Mouse (Mus musculus): ENCODE results near the gene Stac. TPM values are rescaled to one million over a fixed set of nuclear protein-coding genes. Genes with fewer than 3 reads are reported as not detected.
A peak's percentile ranks its signal among the peaks of the same experiment; 100 is the strongest.

Stac gene
- polyA plus RNA-seq, 1 experiment from 2014 or later = 2.3 TPM

DNA sequence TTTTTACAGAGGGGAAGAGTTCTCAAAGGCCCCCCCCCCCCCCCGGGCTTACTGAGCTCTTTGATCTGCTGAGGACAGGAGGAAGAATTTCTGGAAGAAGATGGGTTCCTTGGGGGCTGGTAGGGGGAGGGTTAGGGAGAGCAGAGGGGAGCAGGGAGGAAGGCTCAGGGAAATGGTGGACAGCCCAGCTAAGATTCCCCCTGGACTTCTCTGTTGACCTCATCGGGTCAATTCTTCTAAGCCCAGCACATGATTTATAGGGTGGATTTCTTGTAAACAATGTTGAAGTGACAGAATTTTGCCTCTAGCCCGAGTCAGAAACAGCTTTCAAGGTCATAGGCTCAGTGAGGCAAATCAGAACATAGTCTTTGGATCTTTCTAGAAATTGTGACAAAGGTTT, 137.3 kb downstream of the Stac start:
- Histone ChIP-seq H3K27ac (no peak overlapping the region), H3K27me3 (ENCODE audit: insufficient read depth, low read length) (no peaks in the 10 kb centered on the region), H3K36me3 (ENCODE audit: insufficient read depth, low read length) (no peaks in the 10 kb centered on the region), H3K4me1 (replicated peaks; ENCODE audit: insufficient read depth, low read length) (no peaks in the 10 kb centered on the region), H3K9ac (ENCODE audit: low read depth, low read length) (no peak overlapping the region), H3K9me3 (replicated peaks; ENCODE audit: low read length) (no peaks in the 10 kb centered on the region), H3K4me3 (replicated peaks; ENCODE audit: low read depth, low read length) (no peak overlapping the region), H3K4me2 (ENCODE audit: low read length) (no peak overlapping the region)
- WGBS = 5% methylated on average over 3 of the region's 3 CpGs
- no peak for TF ChIP-seq CTCF (IDR thresholded peaks at IDR 0.05; ENCODE audit: low read depth)
- DNase-seq (ENCODE audit: low spot score) = peak; percentile 80
- peak; percentile 73; the same call in 1 of the 2 replicates for ATAC-seq (replicated peaks; ENCODE audit: low FRiP score, low read depth)

DNA sequence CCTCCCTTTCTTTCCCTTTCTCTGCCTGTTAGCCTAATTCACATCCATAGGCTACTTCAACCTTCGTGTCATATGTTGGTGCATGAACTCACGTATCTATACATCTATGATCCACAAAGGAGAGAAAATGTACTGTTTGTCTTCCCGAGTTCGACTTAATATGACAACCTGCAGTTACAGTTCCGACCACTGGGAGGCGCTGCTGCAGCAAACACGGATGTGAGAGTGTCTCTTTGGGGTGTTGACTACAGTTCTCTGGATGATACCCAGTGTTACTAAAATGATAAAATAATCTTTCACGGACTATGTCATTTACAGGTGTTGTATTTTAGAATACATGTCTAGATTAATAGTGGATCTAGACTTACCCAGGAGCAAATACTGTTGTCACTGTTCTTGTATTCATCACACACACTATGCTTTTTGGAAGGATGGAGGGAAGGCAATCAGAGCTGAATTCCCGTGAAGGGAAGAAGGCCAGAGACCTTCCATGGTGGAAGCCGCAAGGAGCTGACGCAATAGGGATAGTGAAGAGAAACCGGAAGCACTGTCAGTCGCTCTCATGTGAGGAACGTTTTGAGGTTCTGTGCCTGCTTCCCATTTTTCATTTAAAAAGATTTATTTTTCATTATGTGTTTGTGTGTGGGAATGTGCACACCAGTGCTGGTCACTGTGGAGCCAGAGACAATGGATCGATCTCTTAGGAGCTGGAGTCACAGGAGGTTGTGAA, 138.5 kb downstream of the Stac start:
- no peak for DNase-seq (ENCODE audit: low spot score)
- Histone ChIP-seq H3K9ac (ENCODE audit: low read depth, low read length) (no peak overlapping the region), H3K36me3 (ENCODE audit: insufficient read depth, low read length) (no peaks in the 10 kb centered on the region), H3K4me1 (replicated peaks; ENCODE audit: insufficient read depth, low read length) (no peaks in the 10 kb centered on the region), H3K27ac (no peak overlapping the region), H3K9me3 (replicated peaks; ENCODE audit: low read length) (no peaks in the 10 kb centered on the region), H3K4me2 (ENCODE audit: low read length) (no peak overlapping the region), H3K4me3 (replicated peaks; ENCODE audit: low read depth, low read length) (no peak overlapping the region), H3K27me3 (ENCODE audit: insufficient read depth, low read length) (no peaks in the 10 kb centered on the region)
- 65% methylated on average over 15 of the region's 15 CpGs for WGBS
- ATAC-seq (replicated peaks; ENCODE audit: low FRiP score, low read depth) = no peak
- peak; percentile 82 for TF ChIP-seq CTCF (IDR thresholded peaks at IDR 0.05; ENCODE audit: low read depth)

DNA sequence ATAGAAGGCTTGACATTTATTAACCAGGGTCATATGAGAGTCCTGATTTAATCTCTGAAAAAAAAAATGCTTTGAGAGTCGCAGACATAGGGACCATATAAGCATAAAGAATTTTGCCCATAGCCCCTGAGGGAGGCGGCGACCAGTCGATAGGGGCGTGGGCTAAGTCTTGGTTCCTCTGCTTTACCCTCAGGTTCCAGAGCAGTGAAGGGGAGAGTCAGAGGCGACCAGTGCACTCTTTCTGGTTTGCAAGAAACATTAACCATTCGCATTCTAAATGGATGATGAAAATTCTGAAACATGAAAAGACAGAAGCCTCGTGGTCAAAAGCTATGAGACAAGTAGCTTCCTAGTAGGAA, 139.2 kb downstream of the Stac start:
- Histone ChIP-seq H3K4me2 (ENCODE audit: low read length) (no peak overlapping the region), H3K4me1 (replicated peaks; ENCODE audit: insufficient read depth, low read length) (no peaks in the 10 kb centered on the region), H3K9ac (ENCODE audit: low read depth, low read length) (no peak overlapping the region), H3K27ac (no peak overlapping the region), H3K27me3 (ENCODE audit: insufficient read depth, low read length) (no peaks in the 10 kb centered on the region), H3K9me3 (replicated peaks; ENCODE audit: low read length) (no peaks in the 10 kb centered on the region), H3K4me3 (replicated peaks; ENCODE audit: low read depth, low read length) (no peak overlapping the region), H3K36me3 (ENCODE audit: insufficient read depth, low read length) (no peaks in the 10 kb centered on the region)
- ATAC-seq (replicated peaks; ENCODE audit: low FRiP score, low read depth) = peak; percentile 52; the same call in 1 of the 2 replicates
- TF ChIP-seq CTCF (IDR thresholded peaks at IDR 0.05; ENCODE audit: low read depth) = no peak
- 70% methylated on average over 8 of the region's 8 CpGs for WGBS
- no peak for DNase-seq (ENCODE audit: low spot score)

DNA sequence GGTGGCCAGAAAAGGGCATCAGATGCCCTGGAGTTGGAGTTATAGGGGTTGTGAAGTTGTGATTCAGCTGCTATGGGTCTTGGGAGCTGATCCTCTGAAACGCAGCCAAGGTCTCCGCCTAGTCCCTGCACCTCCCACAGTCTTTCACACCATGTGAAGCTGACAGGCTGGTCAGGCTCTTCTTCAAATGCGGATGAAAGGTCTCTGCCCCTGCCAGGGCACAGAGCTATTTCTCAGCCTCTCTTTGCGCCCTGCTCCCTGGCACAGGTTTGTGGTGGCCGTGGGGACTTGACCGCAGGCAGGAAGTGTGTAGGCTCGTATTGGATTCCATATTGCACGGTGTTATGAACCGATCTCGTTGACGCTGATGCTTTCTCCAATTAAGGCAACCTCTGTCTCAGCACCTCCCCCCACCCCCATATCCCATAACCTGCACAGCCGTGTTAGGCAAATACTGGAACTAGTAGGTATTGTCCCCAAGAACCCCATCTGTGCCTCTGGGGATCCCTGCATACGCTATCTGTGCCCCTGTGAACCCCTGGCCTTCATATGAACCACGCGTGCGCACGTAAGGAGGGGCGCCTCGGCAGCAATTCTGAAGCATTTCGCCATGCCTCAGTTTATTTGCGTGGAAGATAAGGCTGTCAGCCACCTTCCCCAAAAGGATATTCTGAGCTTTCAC, 139.7 kb downstream of the Stac start:
- Histone ChIP-seq H3K27me3 (ENCODE audit: insufficient read depth, low read length) (no peaks in the 10 kb centered on the region), H3K4me1 (replicated peaks; ENCODE audit: insufficient read depth, low read length) (no peaks in the 10 kb centered on the region), H3K27ac (0 out of 2 replicates have a peak overlapping the region, but pooled peaks have one; percentile 0), H3K9ac (ENCODE audit: low read depth, low read length) (no peak overlapping the region), H3K4me3 (replicated peaks; ENCODE audit: low read depth, low read length) (no peak overlapping the region), H3K4me2 (ENCODE audit: low read length) (no peak overlapping the region), H3K9me3 (replicated peaks; ENCODE audit: low read length) (no peaks in the 10 kb centered on the region), H3K36me3 (ENCODE audit: insufficient read depth, low read length) (no peaks in the 10 kb centered on the region)
- DNase-seq (ENCODE audit: low spot score) = no peak
- 70% methylated on average over 21 of the region's 21 CpGs for WGBS
- no peak for ATAC-seq (replicated peaks; ENCODE audit: low FRiP score, low read depth)
- TF ChIP-seq CTCF (IDR thresholded peaks at IDR 0.05; ENCODE audit: low read depth) = no peak

DNA sequence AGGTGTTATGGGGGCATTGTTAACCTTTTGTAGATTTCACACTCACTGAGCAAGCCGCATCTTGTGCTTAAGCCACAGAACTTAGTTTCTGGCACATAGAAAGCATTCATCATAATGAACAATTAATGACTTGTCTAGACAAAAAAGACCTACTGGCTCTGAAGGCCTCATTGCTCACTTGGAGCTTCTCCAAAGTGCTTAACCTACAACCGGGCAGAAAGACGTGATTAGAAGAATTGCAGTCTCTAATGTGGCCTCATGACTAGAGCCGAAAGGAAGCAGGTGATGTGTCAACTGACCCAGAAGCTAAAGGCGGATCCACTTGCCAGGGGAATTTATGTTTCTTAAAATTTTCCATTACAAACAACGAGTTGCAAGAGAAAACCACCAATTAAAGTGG, 147.5 kb downstream of the Stac start:
- no peak overlapping the region for H3K4me3 ChIP-seq (replicated peaks; ENCODE audit: low read depth, low read length)
- peak; percentile 61 for DNase-seq (ENCODE audit: low spot score)
- H3K36me3 ChIP-seq (ENCODE audit: insufficient read depth, low read length) = no peaks in the 10 kb centered on the region
- H3K4me1 ChIP-seq (replicated peaks; ENCODE audit: insufficient read depth, low read length) = no peaks in the 10 kb centered on the region
- H3K4me2 ChIP-seq (ENCODE audit: low read length) = no peak overlapping the region
- H3K27ac ChIP-seq = no peak overlapping the region
- TF ChIP-seq CTCF (IDR thresholded peaks at IDR 0.05; ENCODE audit: low read depth) = no peak
- ATAC-seq (replicated peaks; ENCODE audit: low FRiP score, low read depth) = no peak
- no peak overlapping the region for H3K9ac ChIP-seq (ENCODE audit: low read depth, low read length)
- H3K27me3 ChIP-seq (ENCODE audit: insufficient read depth, low read length) = no peaks in the 10 kb centered on the region
- H3K9me3 ChIP-seq (replicated peaks; ENCODE audit: low read length) = no peaks in the 10 kb centered on the region
- WGBS = 50% methylated on average over 6 of the region's 6 CpGs

DNA sequence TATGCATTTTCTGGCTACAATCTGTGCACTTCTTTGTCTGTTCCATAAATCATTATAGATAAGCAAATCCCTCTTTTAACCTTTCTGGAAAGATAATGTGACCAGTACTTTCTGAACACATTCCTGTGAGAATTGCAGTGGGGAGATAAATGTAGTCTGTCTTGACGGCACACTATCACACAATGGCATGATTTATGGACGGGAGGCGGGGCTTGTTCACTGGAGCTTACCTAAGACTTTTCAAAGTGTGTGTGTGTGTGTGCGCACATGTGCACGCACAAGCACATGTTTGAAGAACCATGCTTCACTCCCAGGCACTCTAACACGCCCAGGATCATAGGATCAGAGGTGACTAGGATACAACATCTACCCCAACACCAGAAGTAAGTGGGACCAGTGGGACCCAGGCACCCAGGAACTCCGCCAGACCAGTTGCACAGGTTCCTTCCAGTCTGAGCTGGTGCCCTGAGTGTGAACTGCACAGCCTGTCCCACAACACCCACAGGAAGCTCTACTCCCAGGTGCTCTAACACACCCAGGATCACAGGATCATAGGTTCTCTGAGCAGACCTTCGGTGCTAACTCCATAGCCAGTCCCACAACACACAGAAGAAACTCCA, 154.6 kb downstream of the Stac start:
- no peak for TF ChIP-seq CTCF (IDR thresholded peaks at IDR 0.05; ENCODE audit: low read depth)
- Histone ChIP-seq H3K9me3 (replicated peaks; ENCODE audit: low read length) (no peaks in the 10 kb centered on the region), H3K4me3 (replicated peaks; ENCODE audit: low read depth, low read length) (no peak overlapping the region), H3K9ac (ENCODE audit: low read depth, low read length) (no peak overlapping the region), H3K27ac (no peak overlapping the region), H3K36me3 (ENCODE audit: insufficient read depth, low read length) (no peaks in the 10 kb centered on the region), H3K4me2 (ENCODE audit: low read length) (no peak overlapping the region), H3K27me3 (ENCODE audit: insufficient read depth, low read length) (no peaks in the 10 kb centered on the region), H3K4me1 (replicated peaks; ENCODE audit: insufficient read depth, low read length) (no peaks in the 10 kb centered on the region)
- 55% methylated on average over 8 of the region's 8 CpGs for WGBS
- ATAC-seq (replicated peaks; ENCODE audit: low FRiP score, low read depth) = 0 out of 2 replicates have a peak, but pooled peaks have one; percentile 52
- peak; percentile 23 for DNase-seq (ENCODE audit: low spot score)

All from kidney, postnatal 0 days (tissue).